Mouse (Mus musculus) yolk sac, embryonic 10.5 days (tissue): ENCODE measurements around the gene Ndufc2.

Experiments
- DNase-seq: peaks from one replicate; pipeline ENCODE4 v3.0.0-alpha.2; 2017; ENCODE audit warnings: low spot score

Gene Ndufc2

DNA sequence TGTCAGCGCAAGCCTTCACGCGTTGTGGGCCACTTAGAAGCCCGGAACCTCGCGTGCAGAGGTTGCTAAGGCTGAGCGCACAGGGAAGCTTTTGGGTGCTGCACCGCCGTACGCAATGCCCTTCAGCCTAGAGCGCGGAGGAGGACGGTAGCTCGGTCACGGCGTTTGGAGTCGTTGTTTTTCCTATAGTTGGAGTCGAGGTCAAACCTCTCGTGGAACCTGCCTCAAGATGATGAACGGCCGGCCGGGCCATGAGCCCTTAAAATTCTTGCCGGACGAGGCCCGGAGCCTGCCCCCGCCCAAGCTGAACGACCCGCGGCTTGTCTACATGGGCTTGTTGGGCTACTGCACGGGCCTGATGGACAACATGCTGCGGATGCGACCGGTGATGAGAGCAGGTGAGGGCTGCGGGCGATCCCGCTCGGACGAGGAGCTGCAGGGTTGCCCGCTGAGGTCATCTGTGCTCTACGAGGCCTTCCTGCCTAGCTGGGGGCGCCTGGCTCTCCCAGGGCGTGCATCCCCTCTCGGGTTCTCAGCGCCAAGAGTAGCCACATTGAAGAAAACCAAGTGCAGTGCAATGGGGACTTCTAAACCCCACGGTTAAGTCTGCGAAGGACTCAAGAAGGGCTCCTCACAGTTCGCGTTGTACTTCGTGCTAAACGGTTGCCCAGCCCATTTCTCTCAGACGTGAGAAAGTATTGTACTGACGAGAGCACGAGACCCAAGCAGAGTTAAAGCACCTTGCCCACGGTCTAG is at the start of gene Ndufc2:
Ndufc2 (plus strand) TSS at position 44 of the 756 bp plus-strand sequence.
- DNase-seq: peak; percentile 81

DNA sequence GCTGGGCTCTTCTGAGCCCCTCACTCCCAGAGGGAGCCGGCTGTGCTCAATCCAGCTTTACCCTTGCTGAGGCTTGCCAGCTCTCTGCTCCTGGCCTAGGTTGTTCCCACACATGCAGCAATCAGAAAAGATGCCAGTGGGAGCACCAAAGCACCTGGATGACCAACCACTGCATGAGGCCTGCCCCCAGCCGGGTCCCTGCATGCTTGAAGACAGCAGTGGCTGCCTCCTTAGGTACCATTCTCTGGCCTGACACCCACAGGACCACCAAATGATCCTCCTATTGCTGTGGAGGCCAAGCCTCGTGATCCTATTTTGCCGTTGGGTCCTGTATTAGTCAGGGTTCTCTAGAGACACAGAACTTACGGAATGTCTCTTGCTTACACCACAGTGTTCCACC is 48.9 kb upstream of the Ndufc2 start:
- no peak for DNase-seq

GRCm38 (mm10) chr7:97351792-97352513 is 47.9 kb upstream of the Ndufc2 start:
- no peak for DNase-seq

DNA sequence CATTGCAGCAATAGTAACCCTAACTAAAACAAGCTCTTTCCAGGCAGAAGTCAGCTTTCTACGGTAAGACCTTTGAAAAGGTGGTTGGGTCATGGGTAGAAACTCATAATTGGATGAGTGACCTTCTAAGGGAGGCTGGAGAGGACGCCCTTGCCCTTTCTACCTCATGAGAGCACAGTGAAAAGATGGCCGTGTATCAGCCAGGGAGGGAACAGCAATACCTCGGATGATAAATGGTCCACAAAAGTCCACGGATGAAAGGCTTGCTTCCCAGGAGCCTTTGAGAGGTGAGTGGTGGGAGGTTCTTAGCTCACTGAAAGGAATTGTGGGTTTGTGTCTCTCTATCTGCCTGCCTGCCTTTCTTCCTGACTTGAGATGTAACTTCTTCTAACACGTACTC is 46.4 kb upstream of the Ndufc2 start:
- no peak for DNase-seq

DNA sequence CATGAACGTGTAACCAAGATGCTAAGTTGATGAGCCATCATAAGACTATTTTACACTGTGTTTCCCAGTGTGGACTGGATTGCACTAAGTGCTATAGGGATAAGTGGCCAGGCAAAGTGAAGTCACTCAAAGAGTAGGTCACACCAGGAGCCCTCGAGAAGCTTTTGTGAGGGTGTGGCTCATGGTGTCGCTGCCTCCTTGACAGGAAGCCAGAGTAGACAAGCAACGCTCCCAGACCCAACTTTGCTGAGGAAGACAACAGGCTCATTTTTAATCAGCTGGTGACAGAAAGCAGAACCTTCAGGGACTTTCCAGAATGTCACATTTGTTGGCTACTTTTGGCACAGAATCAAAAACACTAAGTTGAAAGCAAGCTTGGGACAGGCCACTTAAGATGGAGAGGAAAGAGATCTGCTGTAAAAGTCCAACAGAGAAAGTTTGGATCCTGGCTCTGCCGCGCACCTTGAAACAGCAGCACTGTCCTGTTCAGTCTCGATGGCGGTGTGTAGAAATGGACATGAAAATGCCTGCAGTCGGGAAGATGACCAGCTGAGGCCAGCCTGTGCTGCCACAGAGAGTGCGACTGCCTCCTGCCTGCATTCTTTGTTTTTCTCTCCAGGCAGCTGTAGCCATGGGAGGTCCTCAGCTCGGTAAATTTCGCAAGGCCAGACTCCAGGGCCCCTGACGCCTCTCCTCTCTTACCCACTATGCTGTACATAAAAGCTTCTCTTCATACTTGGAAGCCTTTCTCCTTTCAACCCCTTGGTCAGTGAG is 44.5 kb upstream of the Ndufc2 start:
- DNase-seq: no peak

DNA sequence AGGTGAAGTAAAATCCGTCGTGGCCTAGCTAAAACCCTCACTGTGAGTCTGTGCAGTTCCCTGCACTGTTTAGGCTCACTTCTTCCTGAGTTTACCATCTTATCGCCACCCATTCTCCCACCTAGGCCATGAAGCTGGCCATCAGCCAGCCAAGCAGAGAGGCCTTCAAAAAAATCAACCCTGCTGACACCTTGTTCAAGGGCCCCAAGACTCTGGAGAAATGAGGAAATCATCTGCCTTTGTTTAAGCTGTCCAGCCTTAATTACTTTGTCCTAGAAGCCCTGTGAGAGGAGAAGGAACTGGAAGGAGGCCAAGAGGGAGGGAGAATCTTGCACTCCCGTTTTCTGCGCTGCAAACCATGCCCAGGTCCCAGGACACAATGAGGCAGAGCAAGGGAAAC is 43.5 kb upstream of the Ndufc2 start:
- DNase-seq: no peak

DNA sequence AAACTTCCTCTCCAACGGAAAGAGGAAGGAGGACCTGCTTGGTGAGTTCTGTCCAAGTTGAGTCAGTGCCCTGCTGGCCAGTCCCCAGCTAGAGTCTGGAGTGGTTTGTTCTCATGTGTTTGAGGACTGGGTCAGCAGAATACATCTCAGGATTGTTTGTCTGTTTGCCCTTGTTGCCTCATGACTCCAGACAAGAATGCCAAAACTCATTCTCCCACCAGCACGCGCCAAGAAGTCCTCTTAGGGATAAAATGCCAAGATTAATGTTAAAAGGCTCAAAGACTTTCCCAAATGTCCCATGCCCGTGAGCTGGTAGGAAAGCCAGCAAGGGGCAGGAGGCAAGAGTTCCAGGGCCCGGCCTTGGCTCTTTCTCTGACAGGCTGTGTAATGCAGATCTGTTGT is 42.9 kb upstream of the Ndufc2 start:
- DNase-seq: no peak

- no peak for DNase-seq
Observed at GRCm38 (mm10) chr7:97357840-97358239, 42.0 kb upstream of the Ndufc2 start.

- no peak for DNase-seq
Observed at GRCm38 (mm10) chr7:97358347-97358746, 41.5 kb upstream of the Ndufc2 start.

- DNase-seq: no peak
Observed at GRCm38 (mm10) chr7:97360166-97360565, 39.6 kb upstream of the Ndufc2 start.

GRCm38 (mm10) chr7:97360955-97361354 is 38.8 kb upstream of the Ndufc2 start:
- no peak for DNase-seq

- DNase-seq: no peak
Observed at GRCm38 (mm10) chr7:97361467-97361866, 38.3 kb upstream of the Ndufc2 start.

GRCm38 (mm10) chr7:97365887-97366286 is 33.9 kb upstream of the Ndufc2 start:
- DNase-seq: no peak

- DNase-seq: no peak
Observed at GRCm38 (mm10) chr7:97375101-97375500, 24.7 kb upstream of the Ndufc2 start.

GRCm38 (mm10) chr7:97375906-97376305 is 23.9 kb upstream of the Ndufc2 start:
- DNase-seq: no peak

DNA sequence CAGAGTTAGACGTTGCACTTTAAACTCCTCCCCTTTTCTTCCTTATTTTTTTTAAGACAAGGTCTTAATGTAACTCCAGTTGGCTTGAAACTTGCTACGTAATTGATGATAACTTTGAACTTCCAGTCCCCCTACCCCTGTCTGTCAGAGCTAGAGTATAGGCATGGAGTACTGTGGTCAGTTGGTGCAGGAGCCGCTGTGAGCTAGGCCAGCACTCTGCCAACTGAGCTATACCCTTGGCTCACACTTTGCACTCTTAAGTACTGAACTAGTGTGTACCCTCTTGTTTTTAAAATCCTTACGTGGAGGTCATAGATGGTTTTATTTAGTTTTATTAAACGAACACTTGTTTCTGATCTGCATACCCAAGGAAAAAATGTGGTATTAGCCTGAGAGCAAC is 20.5 kb upstream of the Ndufc2 start:
- DNase-seq: no peak

- DNase-seq: no peak
Observed at GRCm38 (mm10) chr7:97380500-97381123, 19.2 kb upstream of the Ndufc2 start.

DNA sequence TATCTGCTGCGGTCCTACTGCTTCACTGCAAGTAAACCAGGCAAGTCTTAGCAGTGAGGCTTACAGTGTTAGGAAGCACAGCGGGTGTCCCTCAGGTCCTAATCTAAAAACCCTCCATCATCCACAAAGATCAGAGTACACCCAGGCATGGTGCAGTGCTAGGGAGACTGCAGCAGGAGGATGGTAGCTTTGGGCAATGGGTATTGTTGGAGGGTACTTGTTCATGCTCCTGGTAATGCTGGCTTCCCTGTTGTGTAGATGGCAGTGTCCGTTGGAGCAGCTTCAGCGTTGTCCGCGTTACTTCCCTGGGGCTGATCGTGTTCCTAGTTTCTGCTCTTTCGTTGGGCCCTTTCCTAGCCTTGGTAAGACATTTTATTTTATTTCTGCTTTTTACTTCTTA is 17.1 kb upstream of the Ndufc2 start:
- DNase-seq: no peak

DNA sequence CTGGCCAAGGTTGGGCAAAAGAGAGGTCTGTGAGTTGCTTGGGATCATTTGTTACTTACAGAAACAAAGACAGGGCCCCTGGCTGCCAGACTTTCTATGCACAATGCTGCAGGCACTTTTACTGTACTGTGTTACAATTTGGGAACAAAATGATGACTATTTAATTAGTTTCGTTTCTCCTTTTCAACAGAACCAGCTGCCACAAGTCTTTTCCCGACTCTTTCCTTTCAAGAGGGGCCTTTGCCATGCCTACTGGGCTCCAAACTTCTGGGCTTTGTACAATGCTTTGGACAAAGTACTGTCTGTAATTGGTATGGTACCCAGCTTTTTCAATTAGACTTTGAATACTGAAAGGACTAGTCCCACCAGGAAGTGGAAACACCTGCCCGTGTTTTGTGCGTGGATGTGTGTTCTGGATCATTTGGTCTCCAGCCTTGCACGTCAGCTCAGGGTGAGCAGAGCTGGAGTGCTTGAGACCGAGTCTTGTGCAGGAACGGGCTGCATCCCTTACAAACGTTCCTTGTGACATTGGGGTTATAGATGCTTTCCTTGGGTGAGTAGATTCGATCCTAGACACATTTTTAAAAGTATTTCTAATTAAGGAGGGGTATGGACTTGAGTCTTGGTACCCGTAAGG is 16.2 kb upstream of the Ndufc2 start:
- no peak for DNase-seq

GRCm38 (mm10) chr7:97386106-97386805 is 13.5 kb upstream of the Ndufc2 start:
- no peak for DNase-seq

- no peak for DNase-seq
Observed at GRCm38 (mm10) chr7:97386806-97387370, 12.9 kb upstream of the Ndufc2 start.
